Mouse (Mus musculus) macrophage (primary cell): ENCODE data around the gene Csnk1e. TPM values are rescaled to one million over a fixed set of nuclear protein-coding genes. Genes with fewer than 3 reads are reported as not detected.
A peak's percentile ranks its signal among the peaks of the same experiment; 100 is the strongest.

Experiments
- H3K27ac ChIP-seq: fragments of 350-480 bp; formaldehyde crosslinking; 2 replicates; pipeline ENCODE4 v1.9.0; 2021
- H3K36me3 ChIP-seq: fragments of 350-480 bp; formaldehyde crosslinking; 2 replicates; pipeline ENCODE4 v1.9.0; 2021; ENCODE audit errors: inconsistent target
- H3K4me3 ChIP-seq: fragments of 350-480 bp; formaldehyde crosslinking; 2 replicates; pipeline ENCODE4 v1.9.0; 2021; ENCODE audit errors: inconsistent target
- H3K79me2 ChIP-seq: fragments of 350-480 bp; formaldehyde crosslinking; 2 replicates; pipeline ENCODE4 v1.9.0; 2021; ENCODE audit errors: inconsistent target
- WGBS: methylation state at CpG from one replicate; pipeline ENCODE4 v1.1.7; 2026; ENCODE audit warnings: inconsistent platforms; ENCODE audit not compliant: missing documents; 5-methylcytosine and 5-hydroxymethylcytosine counted together
- polyA plus RNA-seq: library from polyadenylated mRNA; stranded (reverse); fragments of 250-400 nt; gene quantifications from 3 replicates; pipeline ENCODE4 v1.2.4, GENCODE M21; 2018; ENCODE audit warnings: inconsistent platforms

Csnk1e gene
- polyA plus RNA-seq, 1 experiment from 2014 or later, result 37.6 TPM

- 90% methylated on average over 6 of the region's 6 CpGs for WGBS
- Histone ChIP-seq H3K4me3 (no peak overlapping the region), H3K27ac (no peak overlapping the region), H3K36me3 (peaks cover 86% of the 10 kb centered on the region), H3K79me2 (no peaks in the 10 kb centered on the region)
Observed at GRCm38 (mm10) chr15:79422715-79423243, 32.6 kb downstream of the Csnk1e start.

GRCm38 (mm10) chr15:79418677-79419076 lies 36.7 kb downstream of the Csnk1e start:
- Histone ChIP-seq H3K4me3 (no peak overlapping the region), H3K79me2 (no peaks in the 10 kb centered on the region), H3K36me3 (peaks cover 45% of the 10 kb centered on the region), H3K27ac (no peak overlapping the region)
- WGBS, result 85% methylated on average over 11 of the region's 11 CpGs

- H3K27ac ChIP-seq, result no peak overlapping the region
- WGBS, result 86% methylated on average over 1 of the region's 3 CpGs
Observed at GRCm38 (mm10) chr15:79418265-79418664, 37.1 kb downstream of the Csnk1e start.

DNA sequence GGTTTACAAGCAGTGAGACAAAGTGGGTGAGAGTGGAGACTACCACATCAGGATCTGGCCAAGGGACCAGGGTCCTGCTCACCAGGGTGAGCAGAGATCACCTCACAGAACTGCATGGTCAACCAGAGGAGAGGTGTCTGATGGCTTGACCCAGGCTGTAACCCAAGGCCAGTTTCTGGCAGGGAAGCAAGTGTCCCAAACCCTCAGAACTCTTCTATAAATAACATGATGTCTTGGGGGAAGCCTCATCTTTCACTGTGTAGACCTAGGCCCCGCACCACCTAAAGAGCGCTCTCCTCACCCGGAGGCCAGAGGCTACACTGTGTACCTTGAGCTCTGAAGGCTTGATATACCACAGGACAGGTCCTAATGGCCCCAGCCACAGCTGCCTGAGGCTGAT lies 38.0 kb downstream of the Csnk1e start:
- Histone ChIP-seq H3K4me3 (no peak overlapping the region), H3K79me2 (no peaks in the 10 kb centered on the region), H3K36me3 (peaks cover 32% of the 10 kb centered on the region), H3K27ac (no peak overlapping the region)
- 91% methylated on average over 3 of the region's 3 CpGs for WGBS

More at GRCm38 (mm10) chr15:79418265-79418664, 37.1 kb downstream of the Csnk1e start:
- no peaks in the 10 kb centered on the region for H3K79me2 ChIP-seq
- peaks cover 41% of the 10 kb centered on the region for H3K36me3 ChIP-seq
- H3K4me3 ChIP-seq, result no peak overlapping the region

DNA sequence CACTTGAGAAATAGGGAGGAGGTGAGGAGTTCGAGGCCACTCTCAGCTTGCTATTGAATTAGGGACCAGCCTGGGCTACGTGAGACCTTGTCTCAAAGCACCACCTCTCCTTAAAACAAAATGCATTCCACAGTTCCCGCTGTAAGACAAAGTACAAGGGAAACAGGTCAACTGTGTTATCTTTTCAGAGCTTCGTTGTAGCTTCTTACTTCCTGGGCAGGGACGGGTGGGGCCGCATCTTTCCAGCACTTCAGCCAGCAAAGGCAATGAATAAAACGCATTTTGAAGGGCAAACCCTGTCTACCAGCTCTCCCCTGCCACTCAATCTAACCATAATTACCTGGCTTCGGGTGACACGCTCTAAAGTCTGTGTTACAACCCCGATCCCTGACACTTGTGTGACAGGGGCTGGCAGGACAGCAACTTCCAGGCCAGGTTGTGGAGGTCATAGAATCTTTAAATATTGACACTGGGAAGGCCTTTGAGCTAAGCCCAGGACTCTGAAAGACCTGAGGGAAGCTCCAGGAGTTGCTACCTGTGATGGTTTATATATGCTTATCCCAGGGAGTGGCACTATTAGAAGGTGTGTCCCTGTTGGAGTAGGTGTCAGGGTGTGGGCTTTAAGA lies 38.8 kb downstream of the Csnk1e start:
- WGBS, result 93% methylated on average over 10 of the region's 10 CpGs
- Histone ChIP-seq H3K4me3 (no peak overlapping the region), H3K27ac (no peak overlapping the region), H3K36me3 (peaks cover 24% of the 10 kb centered on the region), H3K79me2 (no peaks in the 10 kb centered on the region)

- 11% methylated on average over 4 of the region's 4 CpGs for WGBS
- Histone ChIP-seq H3K4me3 (no peak overlapping the region), H3K79me2 (no peaks in the 10 kb centered on the region), H3K27ac (peak overlapping the region; percentile 45), H3K36me3 (peaks cover 6% of the 10 kb centered on the region; the same call in 1 of the 2 replicates)
Observed at GRCm38 (mm10) chr15:79414513-79414912, 40.9 kb downstream of the Csnk1e start.

GRCm38 (mm10) chr15:79413802-79414201 lies 41.6 kb downstream of the Csnk1e start:
- peak overlapping the region; percentile 45 for H3K27ac ChIP-seq
- no peaks in the 10 kb centered on the region for H3K79me2 ChIP-seq
- no peak overlapping the region for H3K4me3 ChIP-seq
- H3K36me3 ChIP-seq, result no peaks in the 10 kb centered on the region
- WGBS, result 32% methylated on average over 8 of the region's 8 CpGs

DNA sequence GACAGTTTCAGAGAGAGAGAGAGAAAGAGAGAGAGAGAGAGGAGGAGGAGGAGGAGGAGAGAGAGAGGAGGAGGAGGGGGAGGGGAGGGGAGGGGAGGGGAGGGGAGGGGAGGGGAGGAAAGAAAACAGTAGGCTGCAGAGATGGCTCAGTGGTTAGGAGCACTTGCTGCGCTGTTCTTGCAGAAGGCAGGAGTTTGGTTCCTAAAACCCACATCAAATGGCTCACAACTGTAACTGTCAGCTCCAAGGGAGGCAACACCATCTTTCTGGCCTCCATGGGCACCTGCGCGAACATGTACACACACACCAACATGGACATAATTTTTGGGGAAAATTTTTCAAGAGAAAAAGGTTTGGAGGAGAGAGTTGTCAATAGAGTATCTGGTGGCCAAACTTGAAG lies 42.2 kb downstream of the Csnk1e start:
- Histone ChIP-seq H3K27ac (no peak overlapping the region), H3K36me3 (no peaks in the 10 kb centered on the region), H3K79me2 (no peaks in the 10 kb centered on the region), H3K4me3 (no peak overlapping the region)
- WGBS, result 89% methylated on average over 3 of the region's 3 CpGs

DNA sequence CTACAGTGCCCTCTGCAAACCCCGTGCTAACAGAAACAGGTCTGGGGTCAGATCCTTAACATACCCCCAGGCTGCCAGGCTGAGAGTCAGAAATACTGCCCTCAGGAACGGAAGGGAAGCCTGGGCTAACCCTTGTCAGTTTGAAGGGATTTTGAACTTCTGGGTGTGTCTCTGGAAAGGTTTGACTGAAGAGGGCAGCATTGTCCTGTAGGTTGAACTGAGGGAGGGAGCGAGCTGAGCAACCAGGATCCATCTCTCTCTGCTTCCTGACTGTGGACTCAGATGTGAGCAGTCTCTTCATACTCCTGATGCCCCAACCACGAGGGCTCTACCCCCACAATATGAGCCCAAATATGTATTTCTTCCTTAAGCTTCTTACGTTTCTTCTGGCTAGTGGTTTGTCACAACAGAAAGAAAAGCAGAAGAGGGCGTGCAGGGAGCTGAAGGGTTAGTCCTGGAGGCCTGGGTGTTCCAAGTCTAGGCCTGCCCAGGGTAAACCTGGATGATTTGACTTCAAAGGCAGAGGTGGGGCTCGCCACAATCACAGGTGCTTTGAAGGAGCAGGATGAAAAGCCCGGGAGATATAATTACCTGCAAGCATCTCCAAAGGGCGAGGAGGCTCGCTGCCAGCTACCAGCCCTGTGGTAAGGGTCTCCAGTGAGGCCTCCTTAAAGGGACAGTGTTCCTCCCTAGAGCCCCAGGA lies 43.9 kb downstream of the Csnk1e start:
- 92% methylated on average over 10 of the region's 10 CpGs for WGBS
- no peaks in the 10 kb centered on the region for H3K79me2 ChIP-seq
- H3K4me3 ChIP-seq, result no peak overlapping the region
- no peak overlapping the region for H3K27ac ChIP-seq
- no peaks in the 10 kb centered on the region for H3K36me3 ChIP-seq

DNA sequence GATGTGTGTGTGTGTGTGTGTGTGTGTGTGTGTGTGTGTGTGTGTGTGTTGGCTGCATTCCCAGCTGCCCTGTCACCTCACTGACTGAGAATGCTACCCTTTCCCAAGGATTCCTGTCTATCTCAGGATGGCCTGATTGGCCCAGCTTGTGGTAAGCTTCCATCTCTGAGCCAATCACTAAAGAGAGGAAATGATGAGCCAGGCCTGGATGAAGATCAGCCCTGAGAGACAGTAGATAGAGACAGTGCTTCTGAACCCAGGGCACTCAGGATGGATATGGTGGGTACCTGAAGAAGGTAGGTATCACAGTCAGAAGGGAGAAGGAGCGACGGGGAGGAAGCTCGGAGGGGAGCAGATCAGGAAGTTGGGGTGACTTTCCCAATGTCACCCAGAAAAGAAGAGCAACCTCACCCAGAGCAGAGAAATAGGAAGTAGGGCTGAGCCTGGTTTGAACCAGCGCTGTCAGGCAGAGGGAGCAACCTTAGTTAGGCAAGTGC lies 46.2 kb downstream of the Csnk1e start:
- WGBS, result 6% methylated on average over 4 of the region's 4 CpGs
- H3K27ac ChIP-seq, result peak overlapping the region; percentile 70
- no peaks in the 10 kb centered on the region for H3K79me2 ChIP-seq
- no peaks in the 10 kb centered on the region for H3K36me3 ChIP-seq
- peak overlapping the region; percentile 20 for H3K4me3 ChIP-seq

GRCm38 (mm10) chr15:79406564-79406963 lies 48.8 kb downstream of the Csnk1e start:
- no peak overlapping the region for H3K27ac ChIP-seq
- H3K36me3 ChIP-seq, result no peaks in the 10 kb centered on the region
- H3K79me2 ChIP-seq, result peaks cover 14% of the 10 kb centered on the region
- H3K4me3 ChIP-seq, result no peak overlapping the region
- WGBS, result 95% methylated on average over 4 of the region's 4 CpGs

- H3K27ac ChIP-seq, result no peak overlapping the region
- H3K36me3 ChIP-seq, result no peaks in the 10 kb centered on the region
- H3K4me3 ChIP-seq, result no peak overlapping the region
- peaks cover 37% of the 10 kb centered on the region for H3K79me2 ChIP-seq
- WGBS, result 91% methylated on average over 1 of the region's 1 CpGs
Observed at GRCm38 (mm10) chr15:79404277-79404676, 51.1 kb downstream of the Csnk1e start.

DNA sequence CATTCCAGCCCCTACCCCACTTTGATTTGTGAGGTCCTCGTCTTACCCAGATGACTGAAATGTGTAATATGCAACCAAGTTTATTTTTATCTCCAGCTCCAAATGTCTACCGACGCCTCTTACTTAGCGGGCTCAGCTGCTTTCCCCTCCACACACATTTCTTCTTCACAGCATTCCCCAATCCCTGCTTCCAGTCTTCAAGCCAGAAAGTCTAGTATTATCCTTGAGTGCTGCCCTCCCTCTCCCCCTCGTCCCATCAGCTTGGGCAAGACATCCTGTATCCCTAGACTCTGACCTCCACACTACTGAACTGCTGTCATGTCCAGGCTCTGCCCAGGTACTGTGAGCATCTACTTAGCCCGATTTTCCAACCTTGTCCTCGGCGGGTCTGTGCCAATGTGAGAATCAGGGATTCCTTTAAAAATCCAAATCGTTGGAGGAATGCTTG lies 51.6 kb downstream of the Csnk1e start:
- Histone ChIP-seq H3K27ac (peak overlapping the region; percentile 66), H3K36me3 (no peaks in the 10 kb centered on the region), H3K4me3 (peak overlapping the region; percentile 71), H3K79me2 (peaks cover 42% of the 10 kb centered on the region)
- WGBS, result 25% methylated on average over 9 of the region's 9 CpGs

DNA sequence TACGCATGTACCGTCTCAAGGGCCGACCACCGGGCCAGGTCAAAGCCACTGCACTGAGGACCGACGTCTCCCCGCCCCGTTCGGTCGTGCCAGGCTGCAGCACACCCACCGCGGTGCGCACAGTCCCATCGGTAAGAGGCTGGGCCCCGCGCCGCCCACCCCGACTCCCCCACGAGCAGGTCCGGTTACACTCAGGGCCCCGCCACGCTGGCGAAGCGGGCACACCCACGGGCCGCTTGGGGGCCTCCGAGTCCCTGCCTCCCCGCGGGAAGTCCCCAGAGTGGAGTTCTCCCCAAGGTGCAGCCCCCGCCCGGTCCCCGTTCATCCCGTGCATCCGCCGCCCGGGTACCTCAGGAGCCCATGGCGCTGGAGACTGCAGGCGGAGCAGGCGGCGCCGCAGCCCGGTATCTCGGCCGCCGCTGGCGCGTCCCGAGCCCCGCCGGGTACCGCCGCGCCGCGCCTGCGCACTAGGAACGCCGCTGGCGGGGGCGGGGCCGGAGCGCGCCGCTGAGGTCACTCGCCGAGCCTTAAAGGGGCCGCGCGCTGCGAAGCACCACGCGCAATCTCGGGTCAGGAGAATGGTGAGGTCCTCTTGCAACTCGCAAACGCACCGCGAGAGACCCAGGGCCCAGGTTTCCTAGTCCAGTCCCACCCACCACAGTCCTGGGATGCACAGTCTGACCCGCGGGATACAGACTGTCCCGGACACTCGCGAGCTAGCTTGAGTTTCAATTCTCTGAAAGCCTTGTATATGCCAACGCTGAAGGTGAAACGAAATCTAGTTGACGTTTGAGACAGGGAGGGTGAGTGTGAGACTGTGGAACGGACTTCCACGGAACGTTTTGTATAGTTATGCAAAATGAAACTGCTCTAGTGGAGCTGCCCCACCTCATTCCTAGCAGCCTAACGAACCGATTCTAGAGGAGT lies 52.3 kb downstream of the Csnk1e start, which contains the start of gene Tmem184b:
Gene Tmem184b, minus strand, starts transcription at position 734 of the 927 bp plus-strand sequence.
- peak within 1 kb of the TSS; percentile 71 for H3K4me3 ChIP-seq
- no peaks in the 10 kb centered on the region for H3K36me3 ChIP-seq
- whole genome bisulfite sequencing, result under 1% methylated on average over 90 of the region's 90 CpGs
- peak within 1 kb of the TSS; percentile 66 for H3K27ac ChIP-seq
- H3K79me2 ChIP-seq, result peaks cover 48% of the 10 kb centered on the region
